Mouse (Mus musculus) spleen, postnatal 4 days (tissue): ENCODE results near the gene Cnp.
A peak's percentile ranks its signal among the peaks of the same experiment; 100 is the strongest.

Experiments used
- DNase-seq, 2 experiments: peaks; one replicate each; pipeline ENCODE4 v3.0.0; 2022; ENCODE audit warnings: low spot score in 2 of 2

The Cnp gene

DNA sequence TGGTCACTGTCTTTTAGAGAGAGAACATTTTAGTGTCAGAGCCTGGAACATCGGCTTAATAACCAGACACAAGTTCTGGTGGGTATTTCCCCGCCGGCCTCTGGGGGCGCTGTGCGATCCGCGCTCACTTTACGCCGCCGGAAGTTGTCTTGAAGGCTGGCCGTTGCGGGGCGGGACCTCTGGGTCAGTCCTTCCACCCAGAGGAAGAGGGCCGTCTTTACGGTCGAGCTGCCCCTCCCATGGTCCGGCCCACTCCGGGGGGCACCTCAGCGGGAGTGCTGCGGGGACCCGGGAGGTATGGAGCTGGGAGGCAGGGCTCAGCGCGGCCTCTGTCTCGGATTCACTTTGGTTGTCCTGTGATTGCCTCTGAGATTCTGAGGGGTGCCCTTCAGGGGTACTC, 48.0 kb downstream of the Cnp start:
- peak; percentile 95 to 98 for DNase-seq

DNA sequence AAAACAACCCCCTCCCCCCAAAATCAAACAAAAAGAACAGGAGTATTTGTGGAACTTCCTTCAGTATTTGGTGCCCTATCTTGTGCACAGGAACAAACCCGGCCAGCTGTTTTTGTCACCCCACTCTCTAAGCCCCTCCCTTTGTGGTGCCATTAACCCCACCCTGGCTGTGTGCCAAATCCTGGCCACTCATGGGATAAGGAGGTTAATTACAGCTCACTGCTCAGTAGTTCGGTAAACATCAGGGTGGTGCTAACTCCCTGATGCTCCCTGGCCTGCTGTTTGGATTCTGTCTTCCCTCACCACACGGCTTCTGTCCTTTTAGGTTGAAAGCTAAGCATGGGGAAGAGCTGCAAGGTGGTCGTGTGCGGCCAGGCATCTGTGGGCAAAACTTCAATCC, 49.2 kb downstream of the Cnp start:
- peak; percentile 66 to 83 for DNase-seq

DNA sequence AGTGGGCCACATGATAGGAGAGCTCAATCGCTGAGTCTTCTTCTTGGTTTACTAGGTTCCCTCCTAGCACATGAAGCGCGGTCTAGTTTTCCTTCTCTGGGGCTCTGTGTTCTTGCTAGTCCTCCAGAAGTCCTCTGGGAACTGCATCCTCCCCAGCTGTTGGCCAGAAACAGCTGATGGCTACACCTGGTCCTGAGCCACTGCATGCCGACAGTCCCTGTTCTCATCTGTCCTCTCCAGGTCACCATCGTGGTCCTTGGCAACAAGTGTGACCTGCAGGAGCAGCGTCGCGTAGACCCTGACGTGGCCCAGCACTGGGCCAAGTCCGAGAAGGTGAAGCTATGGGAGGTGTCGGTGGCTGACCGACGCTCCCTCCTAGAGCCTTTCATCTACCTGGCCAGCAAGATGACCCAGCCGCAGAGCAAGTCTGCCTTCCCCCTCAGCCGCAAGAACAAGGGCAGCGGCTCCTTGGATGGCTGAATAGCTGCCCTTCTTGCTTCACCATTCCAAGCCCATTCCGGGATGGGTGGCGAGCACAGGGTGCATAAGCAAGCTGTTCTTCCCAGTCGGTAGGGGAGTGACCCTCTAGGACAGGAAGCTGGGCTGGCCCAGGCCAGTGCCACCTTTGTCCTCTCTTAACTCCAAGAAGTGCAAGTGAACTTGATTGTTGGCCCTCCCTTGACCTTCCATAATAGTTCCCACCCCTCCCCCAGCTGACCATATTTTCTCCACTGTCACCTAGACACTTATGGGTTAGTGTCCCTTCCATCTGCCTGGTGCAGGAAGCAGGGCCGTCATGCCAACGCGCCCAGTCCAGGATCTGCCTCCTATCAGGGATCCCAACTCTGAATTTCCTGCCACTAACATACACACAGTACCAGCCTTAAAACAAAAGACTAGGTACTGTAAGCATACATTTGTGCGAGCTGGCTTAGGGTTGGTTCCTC, 51.3 kb downstream of the Cnp start:
- DNase-seq = no peak

DNA sequence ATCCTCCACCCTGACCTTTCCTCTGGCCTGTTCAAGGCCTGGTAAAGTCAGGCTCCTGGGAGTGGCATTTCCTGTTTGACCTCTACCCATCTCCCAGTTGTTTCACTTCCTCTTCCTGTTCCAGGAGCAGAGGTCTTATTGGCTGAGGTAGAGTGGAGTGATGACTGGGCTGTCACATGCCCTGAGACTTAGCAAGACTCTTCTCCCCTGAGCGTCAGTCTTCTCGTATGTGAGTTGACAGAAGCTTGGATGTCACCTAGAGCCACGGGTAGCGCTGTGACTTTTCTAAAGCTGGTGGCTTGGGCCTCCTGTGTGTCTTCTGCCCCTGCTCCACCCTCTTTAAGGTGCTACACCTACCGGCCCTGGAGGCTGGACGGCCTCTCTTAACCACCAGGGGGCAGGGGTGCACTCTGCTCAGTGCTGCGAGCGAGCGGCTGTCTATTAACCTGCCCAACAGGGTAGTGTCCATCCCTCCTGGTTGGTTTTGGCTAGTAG, 52.0 kb downstream of the Cnp start:
- DNase-seq = peak; percentile 82 to 91

DNA sequence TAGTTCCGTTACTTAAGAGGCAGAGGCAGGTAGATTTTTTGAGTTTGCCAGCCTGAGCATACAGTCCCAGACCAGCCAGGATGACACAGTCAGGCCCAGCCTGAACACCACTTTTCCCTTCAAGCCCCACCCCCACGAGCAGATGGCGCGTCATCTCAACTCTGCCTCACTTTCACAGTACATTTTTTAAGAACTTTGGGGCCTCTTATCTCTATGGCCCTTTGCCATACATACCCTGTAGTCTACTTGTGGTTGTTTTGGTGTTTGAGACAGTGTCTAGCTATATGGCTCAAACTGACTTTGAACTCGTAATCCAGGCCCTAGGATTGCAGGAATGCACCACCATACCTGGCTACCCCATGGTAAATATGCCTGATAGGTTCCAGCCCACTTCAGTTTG, 53.4 kb downstream of the Cnp start:
- no peak for DNase-seq

DNA sequence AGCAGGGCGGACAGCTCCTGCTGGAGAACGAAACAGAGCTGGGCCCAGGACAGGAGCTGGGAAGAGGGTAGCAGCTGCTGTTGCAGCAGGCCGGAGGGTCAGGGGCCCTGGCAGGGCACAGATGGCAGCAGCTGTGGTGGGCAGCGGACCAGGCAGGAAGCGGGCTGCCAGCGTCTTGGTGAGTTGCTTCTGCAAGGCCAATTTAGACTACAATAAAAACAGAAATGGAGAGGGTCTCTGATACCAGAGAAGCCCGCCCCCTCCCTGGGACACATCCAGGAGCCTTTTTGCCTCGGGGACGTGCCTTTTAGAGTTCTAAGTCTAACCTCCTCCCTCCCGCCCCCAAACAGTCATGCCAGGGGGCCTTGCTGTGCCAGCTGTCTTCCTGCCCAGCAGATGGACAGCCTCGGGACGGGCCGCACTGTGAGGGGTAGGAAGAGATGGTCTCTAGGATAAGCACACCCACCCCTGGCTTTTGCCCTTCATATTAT, 54.2 kb downstream of the Cnp start:
- no peak for DNase-seq

DNA sequence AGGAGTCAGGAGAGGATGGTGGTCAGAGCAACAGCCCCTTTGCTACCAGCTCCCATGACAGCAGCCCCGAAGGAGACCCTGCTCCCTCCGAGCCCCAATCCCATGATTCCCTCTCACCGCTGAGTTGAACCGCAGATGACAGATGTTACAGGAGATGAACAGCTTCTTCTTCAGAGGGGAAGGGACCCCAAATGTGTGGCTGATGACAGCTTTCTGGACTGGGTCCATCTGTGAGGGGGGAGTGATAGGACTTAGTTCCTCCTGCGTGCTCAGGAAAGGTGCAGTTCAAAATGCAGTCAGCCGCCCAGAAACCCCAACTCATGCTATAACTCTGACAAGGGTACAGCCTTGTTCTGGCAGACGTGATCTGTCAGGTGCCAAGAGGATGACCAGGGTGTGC, 59.8 kb downstream of the Cnp start:
- no peak for DNase-seq

DNA sequence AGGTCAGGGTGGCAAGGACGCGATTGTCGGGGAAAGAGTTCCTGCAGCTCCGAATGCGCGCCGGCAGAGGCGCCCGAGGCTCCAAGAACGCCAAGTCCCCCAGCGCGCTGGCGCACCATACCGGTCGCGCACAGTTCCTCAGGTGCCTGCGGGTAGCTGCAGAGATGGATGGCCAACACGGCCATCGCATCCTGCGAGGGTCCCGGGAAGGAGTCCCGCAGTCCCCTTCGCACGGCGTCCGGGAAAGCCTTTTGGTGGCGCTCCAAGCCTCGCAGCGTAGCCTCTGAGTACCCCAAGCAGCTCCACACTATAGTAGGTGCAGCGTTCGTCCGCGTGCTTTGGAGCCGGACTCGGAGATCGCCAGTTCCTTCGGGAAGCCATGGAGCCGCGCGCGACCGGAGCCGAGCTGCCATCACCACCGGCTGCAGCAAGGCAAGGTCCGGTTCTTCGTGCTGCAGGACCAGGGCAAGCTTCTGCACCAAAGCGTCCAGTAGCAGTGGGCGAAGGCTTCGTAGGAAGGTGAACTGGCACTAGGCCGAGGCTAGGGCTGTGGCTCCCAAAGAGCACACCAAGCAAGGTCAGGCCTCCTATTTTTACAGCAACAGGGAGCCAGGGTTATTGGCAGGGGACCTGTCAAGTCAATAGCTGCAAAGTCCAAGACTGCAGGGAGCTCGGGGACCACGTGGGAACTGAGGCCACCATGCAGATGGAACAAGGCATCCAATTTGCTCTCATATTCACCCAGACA, 65.6 kb downstream of the Cnp start:
- peak in 1 of 2 experiments; percentile 70 for DNase-seq
